Mouse (Mus musculus): Measurements from ENCODE around the gene Hoxc9. TPM values are rescaled to one million over a fixed set of nuclear protein-coding genes. Genes with fewer than 3 reads are reported as not detected.

Gene Hoxc9
- polyA plus RNA-seq, 1 experiment = 2.1 TPM

- no peak for TF ChIP-seq CTCF (IDR thresholded peaks at IDR 0.05; ENCODE audit: control insufficient read depth, insufficient read depth, insufficient replicate concordance, low read depth, low read length)
- no peak for TF ChIP-seq POLR2A (IDR thresholded peaks at IDR 0.05; ENCODE audit: control insufficient read depth, low read depth, low read length)
- Histone ChIP-seq H3K27ac (ENCODE audit: control insufficient read depth, insufficient read depth, low read depth, low read length) (no peak overlapping the region), H3K36me3 (ENCODE audit: control insufficient read depth, insufficient read depth, low read length) (no peaks in the 10 kb centered on the region), H3K4me3 (ENCODE audit: control insufficient read depth, low read depth, low read length) (no peak overlapping the region), H3K27me3 (ENCODE audit: control insufficient read depth, insufficient read depth, low read length) (0 out of 2 replicates have a peak, but pooled peaks cover 3% of the 10 kb centered on the region), H3K4me1 (ENCODE audit: control insufficient read depth, insufficient read depth, low read length) (peaks cover 3% of the 10 kb centered on the region)
Observed at GRCm38 (mm10) chr15:103028916-103029512, 52.8 kb downstream of the Hoxc9 start.

- Histone ChIP-seq H3K27me3 (ENCODE audit: control insufficient read depth, insufficient read depth, low read length) (0 out of 2 replicates have a peak, but pooled peaks cover 3% of the 10 kb centered on the region), H3K4me1 (ENCODE audit: control insufficient read depth, insufficient read depth, low read length) (peaks cover 3% of the 10 kb centered on the region), H3K27ac (ENCODE audit: control insufficient read depth, insufficient read depth, low read depth, low read length) (no peak overlapping the region), H3K4me3 (ENCODE audit: control insufficient read depth, low read depth, low read length) (no peak overlapping the region), H3K36me3 (ENCODE audit: control insufficient read depth, insufficient read depth, low read length) (no peaks in the 10 kb centered on the region)
- no peak for TF ChIP-seq CTCF (IDR thresholded peaks at IDR 0.05; ENCODE audit: control insufficient read depth, insufficient read depth, insufficient replicate concordance, low read depth, low read length)
- TF ChIP-seq POLR2A (IDR thresholded peaks at IDR 0.05; ENCODE audit: control insufficient read depth, low read depth, low read length) = no peak
Observed at GRCm38 (mm10) chr15:103030142-103030541, 53.9 kb downstream of the Hoxc9 start.

GRCm38 (mm10) chr15:103032167-103032566 lies 55.9 kb downstream of the Hoxc9 start:
- TF ChIP-seq CTCF (IDR thresholded peaks at IDR 0.05; ENCODE audit: control insufficient read depth, insufficient read depth, insufficient replicate concordance, low read depth, low read length) (no peak), POLR2A (IDR thresholded peaks at IDR 0.05; ENCODE audit: control insufficient read depth, low read depth, low read length) (no peak)
- H3K27ac ChIP-seq (ENCODE audit: control insufficient read depth, insufficient read depth, low read depth, low read length) = no peak overlapping the region

GRCm38 (mm10) chr15:103032646-103033575 lies 56.7 kb downstream of the Hoxc9 start:
- Histone ChIP-seq H3K36me3 (ENCODE audit: control insufficient read depth, insufficient read depth, low read length) (no peaks in the 10 kb centered on the region), H3K4me1 (ENCODE audit: control insufficient read depth, insufficient read depth, low read length) (peaks cover 3% of the 10 kb centered on the region), H3K27ac (ENCODE audit: control insufficient read depth, insufficient read depth, low read depth, low read length) (no peak overlapping the region), H3K27me3 (ENCODE audit: control insufficient read depth, insufficient read depth, low read length) (peaks cover 4% of the 10 kb centered on the region), H3K4me3 (ENCODE audit: control insufficient read depth, low read depth, low read length) (no peak overlapping the region)
- TF ChIP-seq POLR2A (IDR thresholded peaks at IDR 0.05; ENCODE audit: control insufficient read depth, low read depth, low read length) (no peak), CTCF (IDR thresholded peaks at IDR 0.05; ENCODE audit: control insufficient read depth, insufficient read depth, insufficient replicate concordance, low read depth, low read length) (no peak)

More at GRCm38 (mm10) chr15:103032167-103032566, 55.9 kb downstream of the Hoxc9 start:
- Histone ChIP-seq H3K4me1 (ENCODE audit: control insufficient read depth, insufficient read depth, low read length) (peaks cover 3% of the 10 kb centered on the region), H3K27me3 (ENCODE audit: control insufficient read depth, insufficient read depth, low read length) (peaks cover 4% of the 10 kb centered on the region), H3K4me3 (ENCODE audit: control insufficient read depth, low read depth, low read length) (no peak overlapping the region), H3K36me3 (ENCODE audit: control insufficient read depth, insufficient read depth, low read length) (no peaks in the 10 kb centered on the region)

GRCm38 (mm10) chr15:103034043-103034806 lies 58.0 kb downstream of the Hoxc9 start:
- Histone ChIP-seq H3K27ac (ENCODE audit: control insufficient read depth, insufficient read depth, low read depth, low read length) (no peak overlapping the region), H3K4me3 (ENCODE audit: control insufficient read depth, low read depth, low read length) (no peak overlapping the region; the same call in 1 of the 2 replicates), H3K4me1 (ENCODE audit: control insufficient read depth, insufficient read depth, low read length) (peaks cover 3% of the 10 kb centered on the region), H3K36me3 (ENCODE audit: control insufficient read depth, insufficient read depth, low read length) (no peaks in the 10 kb centered on the region), H3K27me3 (ENCODE audit: control insufficient read depth, insufficient read depth, low read length) (peaks cover 4% of the 10 kb centered on the region)
- TF ChIP-seq CTCF (IDR thresholded peaks at IDR 0.05; ENCODE audit: control insufficient read depth, insufficient read depth, insufficient replicate concordance, low read depth, low read length) (no peak), POLR2A (IDR thresholded peaks at IDR 0.05; ENCODE audit: control insufficient read depth, low read depth, low read length) (no peak)

Other genes with a start within 250 kb of the Hoxc9 start
- gene Hoxc13, start 55.3 kb upstream of the Hoxc9 start, polyA plus RNA-seq (2012; rRNA removed) = not detected in 2 replicates
- not detected in 2 replicates for gene Hoxc12, start 39.7 kb upstream of the Hoxc9 start, polyA plus RNA-seq (2012; rRNA removed)
- not detected in 2 replicates for gene Hoxc11, start 22.0 kb upstream of the Hoxc9 start, polyA plus RNA-seq (2012; rRNA removed)
- gene Hoxc10, start 9.6 kb upstream of the Hoxc9 start, polyA plus RNA-seq (2012; rRNA removed) = 0.29 and 0.31 TPM in 2 replicates
- 0.53 and 0.66 TPM in 2 replicates for gene Hoxc5, start 9.0 kb upstream of the Hoxc9 start, polyA plus RNA-seq (2012; rRNA removed)
- gene Hoxc8, start 14.2 kb downstream of the Hoxc9 start, polyA plus RNA-seq (2012; rRNA removed) = 0.15 and 0.34 TPM in 2 replicates
- gene Hoxc6, start 21.8 kb downstream of the Hoxc9 start, polyA plus RNA-seq (2012; rRNA removed) = 1.0 and 1.1 TPM in 2 replicates
- gene Hoxc4, start 42.5 kb downstream of the Hoxc9 start, polyA plus RNA-seq (2012; rRNA removed) = 0.33 and 0.36 TPM in 2 replicates
- 3.4 and 3.8 TPM in 2 replicates for gene Smug1, start 190.7 kb downstream of the Hoxc9 start, polyA plus RNA-seq (2012; rRNA removed)

All from testis, adult 2 months (tissue).